Mouse (Mus musculus): ENCODE measurements around the gene Efnb2.

Efnb2 gene

GRCm38 (mm10) chr8:8574521-8575499 lies 86.2 kb downstream of the Efnb2 start:
- in situ Hi-C loops (cut with MboI, MseI): loop anchor here in 1 of 2 experiments (10.0 kb wide), 1 partner anchor 820 kb away; no protein-coding TSS in a partner anchor

DNA sequence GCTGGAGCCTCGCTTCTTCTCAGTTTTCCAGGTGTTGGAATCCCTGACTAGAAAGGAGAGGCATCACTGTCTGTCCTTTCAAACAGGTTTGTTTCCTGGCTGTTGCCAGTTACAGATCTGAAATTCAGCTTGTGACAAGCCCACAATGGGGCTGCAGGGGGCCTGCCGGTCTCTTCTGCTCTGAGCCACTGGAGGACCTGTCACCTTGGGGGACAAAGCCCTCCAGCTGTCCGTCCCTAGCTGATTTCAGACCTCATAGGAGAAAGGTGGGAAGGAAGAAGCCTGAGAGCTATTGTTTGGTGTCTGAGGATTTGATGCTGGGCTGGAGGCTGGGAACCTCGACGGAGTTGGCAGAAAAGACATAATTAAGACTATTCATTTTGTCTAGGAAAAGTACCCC lies 88.8 kb downstream of the Efnb2 start:
- in situ Hi-C loops (cut with MboI, MseI): loop anchor here in 1 of 2 experiments (10.0 kb wide), 1 partner anchor 817 kb away; no protein-coding TSS in a partner anchor

DNA sequence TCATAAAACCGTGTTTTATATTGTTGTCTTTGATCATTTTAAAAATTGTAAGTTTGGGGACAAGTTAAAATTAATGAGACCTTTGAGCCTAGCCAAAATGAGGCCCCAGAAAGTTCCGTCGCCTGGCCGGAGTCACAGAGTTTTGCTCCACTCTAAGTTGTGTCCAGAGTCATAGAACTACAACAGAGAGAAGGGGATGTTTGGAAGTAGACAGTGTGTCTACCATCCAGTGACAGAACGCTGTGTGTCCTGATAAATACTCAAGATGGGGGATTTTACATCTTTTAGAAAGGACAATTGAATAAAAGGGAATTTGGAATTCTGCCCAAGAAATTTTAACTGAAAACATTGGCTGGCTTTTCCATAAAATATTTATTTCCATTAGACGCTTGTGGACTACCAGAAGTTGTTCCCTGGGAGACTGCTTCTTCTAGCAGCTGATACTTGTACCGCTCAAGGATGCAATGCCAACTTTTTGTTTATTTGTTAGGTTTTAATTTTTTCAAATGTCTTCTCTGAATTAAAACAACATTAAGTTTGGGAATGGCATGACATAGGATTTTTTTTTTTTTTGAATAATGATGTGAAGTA lies 89.3 kb downstream of the Efnb2 start:
- in situ Hi-C loops (cut with MboI, MseI): loop anchor here in 1 of 2 experiments (10.0 kb wide), 1 partner anchor 817 kb away; no protein-coding TSS in a partner anchor

- in situ Hi-C loops (cut with MboI, MseI): no loop called here
Measured at GRCm38 (mm10) chr8:8569280-8569679, 91.8 kb downstream of the Efnb2 start.

GRCm38 (mm10) chr8:8568215-8568773 lies 92.7 kb downstream of the Efnb2 start:
- in situ Hi-C loops (cut with MboI, MseI): no loop called here
